Comparison of ENCODE assay signal across 8 mouse cellular contexts in genomic region chr15:81809550-81809949, GRCm38 (mm10). TPM values are rescaled to one million over a fixed set of nuclear protein-coding genes. Genes with fewer than 3 reads are reported as not detected.
A peak's percentile ranks its signal among the peaks of the same experiment; 100 is the strongest.
DNase-seq lines count a peak whose midpoint lies in the region; ATAC-seq and TF ChIP-seq lines count a peak whose summit lies in the region.

No protein-coding gene starts in this region.

- H3K4me3 ChIP-seq in kidney, postnatal 0 days (replicated peaks; ENCODE audit: low read depth, low read length), result peak overlapping the region; percentile 65; the same call in 1 of the 2 replicates
- H3K4me3 ChIP-seq in embryonic fibroblast, embryonic 13.5 days (ENCODE audit: insufficient read depth, low read length), result 0 out of 2 replicates have a peak overlapping the region, but pooled peaks have one; percentile 9
- peak overlapping the region; percentile 79 for H3K4me3 ChIP-seq in limb, embryonic 12.5 days (replicated peaks)
- H3K4me3 ChIP-seq in neural tube, embryonic 15.5 days (replicated peaks), result 0 out of 2 replicates have a peak overlapping the region, but pooled peaks have one; percentile 78

- no peaks in the 10 kb centered on the region for H3K27me3 ChIP-seq in kidney, postnatal 0 days (ENCODE audit: insufficient read depth, low read length)
- H3K27me3 ChIP-seq in limb, embryonic 12.5 days, result no peaks in the 10 kb centered on the region
- H3K27me3 ChIP-seq in neural tube, embryonic 15.5 days (replicated peaks), result no peaks in the 10 kb centered on the region

- TF ChIP-seq POLR2A in embryonic fibroblast, embryonic 13.5 days (IDR thresholded peaks at IDR 0.05; ENCODE audit: low read depth, low read length), result no peak

- H3K36me3 ChIP-seq in kidney, postnatal 0 days (ENCODE audit: insufficient read depth, low read length), result no peaks in the 10 kb centered on the region
- no peaks in the 10 kb centered on the region for H3K36me3 ChIP-seq in limb, embryonic 12.5 days
- no peaks in the 10 kb centered on the region for H3K36me3 ChIP-seq in neural tube, embryonic 15.5 days

- no peak for TF ChIP-seq CTCF in kidney, postnatal 0 days (IDR thresholded peaks at IDR 0.05; ENCODE audit: low read depth)
- TF ChIP-seq CTCF in embryonic fibroblast, embryonic 13.5 days (IDR thresholded peaks at IDR 0.05; ENCODE audit: borderline replicate concordance, insufficient read depth, low read length), result no peak

- no peak for ATAC-seq in kidney, postnatal 0 days (replicated peaks; ENCODE audit: low FRiP score, low read depth)
- ATAC-seq in limb, embryonic 12.5 days (ENCODE audit: insufficient number of reproducible peaks, insufficient read depth, low FRiP score, low TSS enrichment, low read depth), result no peak
- ATAC-seq in neural tube, embryonic 15.5 days (ENCODE audit: low FRiP score), result no peak
- ATAC-seq in activated CD4-positive, CD25-positive, alpha-beta regulatory T cell, adult 4 months, result no peak

- peak overlapping the region; percentile 92 for H3K27ac ChIP-seq in kidney, postnatal 0 days
- H3K27ac ChIP-seq in embryonic fibroblast, embryonic 13.5 days (ENCODE audit: insufficient read depth, low read length), result peak overlapping the region; percentile 53
- peak overlapping the region; percentile 83; the same call in 1 of the 2 replicates for H3K27ac ChIP-seq in limb, embryonic 12.5 days
- peak overlapping the region; percentile 91 for H3K27ac ChIP-seq in neural tube, embryonic 15.5 days (replicated peaks)

- peaks cover 30% of the 10 kb centered on the region for H3K4me1 ChIP-seq in kidney, postnatal 0 days (replicated peaks; ENCODE audit: insufficient read depth, low read length)
- peaks cover 17% of the 10 kb centered on the region for H3K4me1 ChIP-seq in embryonic fibroblast, embryonic 13.5 days (ENCODE audit: control insufficient read depth, insufficient read depth, low read length)
- peaks cover 30% of the 10 kb centered on the region for H3K4me1 ChIP-seq in limb, embryonic 12.5 days (replicated peaks)
- peaks cover 47% of the 10 kb centered on the region for H3K4me1 ChIP-seq in neural tube, embryonic 15.5 days

- peak overlapping the region; percentile 81; the same call in 1 of the 2 replicates for H3K9ac ChIP-seq in kidney, postnatal 0 days (ENCODE audit: low read depth, low read length)
- peak overlapping the region; percentile 56; the same call in 1 of the 2 replicates for H3K9ac ChIP-seq in limb, embryonic 12.5 days (replicated peaks)
- peak overlapping the region; percentile 65; the same call in 1 of the 2 replicates for H3K9ac ChIP-seq in neural tube, embryonic 15.5 days (replicated peaks)

- H3K9me3 ChIP-seq in kidney, postnatal 0 days (replicated peaks; ENCODE audit: low read length), result no peaks in the 10 kb centered on the region
- H3K9me3 ChIP-seq in limb, embryonic 12.5 days, result no peaks in the 10 kb centered on the region
- no peaks in the 10 kb centered on the region for H3K9me3 ChIP-seq in neural tube, embryonic 15.5 days (replicated peaks)

- 29% methylated on average over 1 of the region's 1 CpGs for WGBS in kidney, postnatal 0 days
- WGBS in limb, embryonic 12.5 days, result 49% methylated on average over 1 of the region's 1 CpGs
- 55% methylated on average over 1 of the region's 1 CpGs for WGBS in neural tube, embryonic 15.5 days

- DNase-seq in kidney, postnatal 0 days (ENCODE audit: low spot score), result peak; percentile 18
- DNase-seq in kidney, adult 8-10 months, result no peak
- no peak for DNase-seq in adrenal gland, adult 18-20 months (ENCODE audit: low spot score in 2 of 2)
- DNase-seq in layer of hippocampus, adult 9-11 months, result no peak

- H3K4me2 ChIP-seq in kidney, postnatal 0 days (ENCODE audit: low read length), result peak overlapping the region; percentile 71
- peak overlapping the region; percentile 79 for H3K4me2 ChIP-seq in limb, embryonic 12.5 days
- H3K4me2 ChIP-seq in neural tube, embryonic 15.5 days, result peak overlapping the region; percentile 93

RNA-seq across cellular contexts. Expression of gene Tef, which starts 7.3 kb away (rescaled TPM):
- polyA plus RNA-seq in kidney, postnatal 0 days (2015; fragmentation: Nextera tagmentation; extraction: Ambion mirVana), result 17.9 and 19.9 TPM in 2 replicates
- 37.4 and 43.1 TPM in 2 replicates for polyA plus RNA-seq in embryonic fibroblast, embryonic 13.5 days (2011; ENCODE audit: insufficient read length, low read depth, missing spikeins)
- 26.1 and 27.2 TPM in 2 replicates for polyA plus RNA-seq in limb, embryonic 12.5 days (2016; fragmentation: Nextera tagmentation; extraction: Ambion mirVana)
- polyA plus RNA-seq in neural tube, embryonic 15.5 days (2015; fragmentation: Nextera tagmentation; extraction: Ambion mirVana), result 20.5 and 21.0 TPM in 2 replicates
- polyA plus RNA-seq in activated CD4-positive, CD25-positive, alpha-beta regulatory T cell, adult 4 months (2017; shearing (Covaris generic)), result 1 to 10 TPM; 5.2 to 7.3 TPM
- 10 to 100 TPM; 45.0 to 46.9 TPM for total RNA-seq in adrenal gland, adult 18-20 months (2021)

RNA-seq across cellular contexts. Expression of gene Tob2, which starts 49.0 kb away (rescaled TPM):
- polyA plus RNA-seq in kidney, postnatal 0 days (2015; fragmentation: Nextera tagmentation; extraction: Ambion mirVana), result 22.5 and 27.7 TPM in 2 replicates
- 21.4 and 22.8 TPM in 2 replicates for polyA plus RNA-seq in embryonic fibroblast, embryonic 13.5 days (2011; ENCODE audit: insufficient read length, low read depth, missing spikeins)
- 22.6 and 25.0 TPM in 2 replicates for polyA plus RNA-seq in limb, embryonic 12.5 days (2016; fragmentation: Nextera tagmentation; extraction: Ambion mirVana)
- 14.7 and 16.1 TPM in 2 replicates for polyA plus RNA-seq in neural tube, embryonic 15.5 days (2015; fragmentation: Nextera tagmentation; extraction: Ambion mirVana)
- 10 to 100 TPM; 25.8 to 45.6 TPM for polyA plus RNA-seq in activated CD4-positive, CD25-positive, alpha-beta regulatory T cell, adult 4 months (2017; shearing (Covaris generic))
- total RNA-seq in adrenal gland, adult 18-20 months (2021), result 100 to 1,000 TPM; 103 to 121 TPM

Comparison
In these comparisons a context has a peak if more than half of its experiments do, and no peak if none do; other contexts are left out.
1. H3K4me3 ChIP-seq: peak in every context shown above with its lines; median percentile 79 in limb, embryonic 12.5 days; 78 in neural tube, embryonic 15.5 days; 65 in kidney, postnatal 0 days; 9 in embryonic fibroblast, embryonic 13.5 days.